Mouse (Mus musculus): ENCODE measurements at regions not wholly inside any gene's neighbourhood (a gene's known extent, or its start where the extent isn't known, plus 50 kb on each side); places are given as distances from the start of the nearest gene placed in this dataset.
A peak's percentile ranks its signal among the peaks of the same experiment; 100 is the strongest.

- WGBS = 55% methylated on average over 6 of the region's 6 CpGs
- H3K27me3 ChIP-seq (ENCODE audit: control insufficient read depth, insufficient read depth, low read length) = no peaks in the 10 kb centered on the region
- H3K4me1 ChIP-seq (ENCODE audit: control insufficient read depth, insufficient read depth, low read length) = no peaks in the 10 kb centered on the region
- TF ChIP-seq POLR2A (IDR thresholded peaks at IDR 0.05; ENCODE audit: borderline replicate concordance, insufficient read depth, low read length) (no peak), CTCF (IDR thresholded peaks at IDR 0.05; ENCODE audit: borderline replicate concordance, insufficient read depth, low read depth, low read length) (no peak)
- H3K4me3 ChIP-seq (replicated peaks; ENCODE audit: insufficient read depth, low read depth, low read length) = no peak overlapping the region
- DNase-seq = no peak
- no peak overlapping the region for H3K27ac ChIP-seq (ENCODE audit: insufficient read depth, low read length)
These were observed 147.0 kb downstream of the Arrdc4 start for GRCm38 (mm10) chr7:68602003-68602402.

GRCm38 (mm10) chr7:68594017-68594386 is 155.0 kb downstream of the Arrdc4 start:
- WGBS = 69% methylated on average over 4 of the region's 4 CpGs

GRCm38 (mm10) chr7:68593344-68594016 is 155.6 kb downstream of the Arrdc4 start:
- 31% methylated on average over 15 of the region's 15 CpGs for WGBS
- no peak overlapping the region for H3K4me3 ChIP-seq (replicated peaks; ENCODE audit: insufficient read depth, low read depth, low read length)
- no peak for TF ChIP-seq POLR2A (IDR thresholded peaks at IDR 0.05; ENCODE audit: borderline replicate concordance, insufficient read depth, low read length)
- no peak for TF ChIP-seq CTCF (IDR thresholded peaks at IDR 0.05; ENCODE audit: borderline replicate concordance, insufficient read depth, low read depth, low read length)

More at GRCm38 (mm10) chr7:68594017-68594386, 155.0 kb downstream of the Arrdc4 start:
- no peaks in the 10 kb centered on the region for H3K27me3 ChIP-seq (ENCODE audit: control insufficient read depth, insufficient read depth, low read length)
- no peak overlapping the region for H3K27ac ChIP-seq (ENCODE audit: insufficient read depth, low read length)
- H3K4me1 ChIP-seq (ENCODE audit: control insufficient read depth, insufficient read depth, low read length) = no peaks in the 10 kb centered on the region
- DNase-seq = no peak
- TF ChIP-seq POLR2A (IDR thresholded peaks at IDR 0.05; ENCODE audit: borderline replicate concordance, insufficient read depth, low read length) = no peak
- no peak for TF ChIP-seq CTCF (IDR thresholded peaks at IDR 0.05; ENCODE audit: borderline replicate concordance, insufficient read depth, low read depth, low read length)
- H3K4me3 ChIP-seq (replicated peaks; ENCODE audit: insufficient read depth, low read depth, low read length) = no peak overlapping the region

GRCm38 (mm10) chr7:68582540-68583325 is 166.3 kb downstream of the Arrdc4 start:
- Histone ChIP-seq H3K4me3 (replicated peaks; ENCODE audit: insufficient read depth, low read depth, low read length) (no peak overlapping the region), H3K27me3 (ENCODE audit: control insufficient read depth, insufficient read depth, low read length) (no peaks in the 10 kb centered on the region), H3K27ac (ENCODE audit: insufficient read depth, low read length) (no peak overlapping the region), H3K4me1 (ENCODE audit: control insufficient read depth, insufficient read depth, low read length) (no peaks in the 10 kb centered on the region)
- 88% methylated on average over 13 of the region's 13 CpGs for WGBS
- TF ChIP-seq POLR2A (IDR thresholded peaks at IDR 0.05; ENCODE audit: borderline replicate concordance, insufficient read depth, low read length) (no peak), CTCF (IDR thresholded peaks at IDR 0.05; ENCODE audit: borderline replicate concordance, insufficient read depth, low read depth, low read length) (no peak)
- DNase-seq = no peak

More at GRCm38 (mm10) chr7:68593344-68594016, 155.6 kb downstream of the Arrdc4 start:
- Histone ChIP-seq H3K27me3 (ENCODE audit: control insufficient read depth, insufficient read depth, low read length) (no peaks in the 10 kb centered on the region), H3K4me1 (ENCODE audit: control insufficient read depth, insufficient read depth, low read length) (no peaks in the 10 kb centered on the region), H3K27ac (ENCODE audit: insufficient read depth, low read length) (no peak overlapping the region)
- DNase-seq = no peak

GRCm38 (mm10) chr7:68580650-68581049 is 168.4 kb downstream of the Arrdc4 start:
- no peak overlapping the region for H3K27ac ChIP-seq (ENCODE audit: insufficient read depth, low read length)
- TF ChIP-seq CTCF (IDR thresholded peaks at IDR 0.05; ENCODE audit: borderline replicate concordance, insufficient read depth, low read depth, low read length) = peak; percentile 68; the same call in 1 of the 2 replicates
- no peak for TF ChIP-seq POLR2A (IDR thresholded peaks at IDR 0.05; ENCODE audit: borderline replicate concordance, insufficient read depth, low read length)
- no peak overlapping the region for H3K4me3 ChIP-seq (replicated peaks; ENCODE audit: insufficient read depth, low read depth, low read length)
- no peaks in the 10 kb centered on the region for H3K4me1 ChIP-seq (ENCODE audit: control insufficient read depth, insufficient read depth, low read length)
- 48% methylated on average over 4 of the region's 4 CpGs for WGBS
- no peaks in the 10 kb centered on the region for H3K27me3 ChIP-seq (ENCODE audit: control insufficient read depth, insufficient read depth, low read length)
- peak; percentile 24 to 50 for DNase-seq

- WGBS = 6% methylated on average over 10 of the region's 10 CpGs
- peak; percentile 95 for TF ChIP-seq CTCF (IDR thresholded peaks at IDR 0.05; ENCODE audit: borderline replicate concordance, insufficient read depth, low read depth, low read length)
- no peak for TF ChIP-seq POLR2A (IDR thresholded peaks at IDR 0.05; ENCODE audit: borderline replicate concordance, insufficient read depth, low read length)
- Histone ChIP-seq H3K27me3 (ENCODE audit: control insufficient read depth, insufficient read depth, low read length) (no peaks in the 10 kb centered on the region), H3K4me3 (replicated peaks; ENCODE audit: insufficient read depth, low read depth, low read length) (no peak overlapping the region), H3K4me1 (ENCODE audit: control insufficient read depth, insufficient read depth, low read length) (no peaks in the 10 kb centered on the region), H3K27ac (ENCODE audit: insufficient read depth, low read length) (no peak overlapping the region)
- peak; percentile 65 to 82 for DNase-seq
These were observed 169.4 kb downstream of the Arrdc4 start for GRCm38 (mm10) chr7:68579666-68580065.

- no peak overlapping the region for H3K4me3 ChIP-seq (replicated peaks; ENCODE audit: insufficient read depth, low read depth, low read length)
- TF ChIP-seq POLR2A (IDR thresholded peaks at IDR 0.05; ENCODE audit: borderline replicate concordance, insufficient read depth, low read length) = no peak
- no peak for TF ChIP-seq CTCF (IDR thresholded peaks at IDR 0.05; ENCODE audit: borderline replicate concordance, insufficient read depth, low read depth, low read length)
- H3K4me1 ChIP-seq (ENCODE audit: control insufficient read depth, insufficient read depth, low read length) = no peaks in the 10 kb centered on the region
- no peaks in the 10 kb centered on the region for H3K27me3 ChIP-seq (ENCODE audit: control insufficient read depth, insufficient read depth, low read length)
- 51% methylated on average over 8 of the region's 8 CpGs for WGBS
- no peak overlapping the region for H3K27ac ChIP-seq (ENCODE audit: insufficient read depth, low read length)
- no peak for DNase-seq
These were observed 169.8 kb downstream of the Arrdc4 start for GRCm38 (mm10) chr7:68579216-68579615.

GRCm38 (mm10) chr7:68571315-68571714 is 177.7 kb downstream of the Arrdc4 start:
- no peak overlapping the region for H3K4me3 ChIP-seq (replicated peaks; ENCODE audit: insufficient read depth, low read depth, low read length)
- no peak overlapping the region for H3K27ac ChIP-seq (ENCODE audit: insufficient read depth, low read length)
- no peak for DNase-seq
- WGBS = 62% methylated on average over 4 of the region's 4 CpGs
- H3K27me3 ChIP-seq (ENCODE audit: control insufficient read depth, insufficient read depth, low read length) = no peaks in the 10 kb centered on the region
- TF ChIP-seq CTCF (IDR thresholded peaks at IDR 0.05; ENCODE audit: borderline replicate concordance, insufficient read depth, low read depth, low read length) (no peak), POLR2A (IDR thresholded peaks at IDR 0.05; ENCODE audit: borderline replicate concordance, insufficient read depth, low read length) (no peak)
- no peaks in the 10 kb centered on the region for H3K4me1 ChIP-seq (ENCODE audit: control insufficient read depth, insufficient read depth, low read length)

All from cerebellum, adult 2 months (tissue).